In the genomic region with DNA sequence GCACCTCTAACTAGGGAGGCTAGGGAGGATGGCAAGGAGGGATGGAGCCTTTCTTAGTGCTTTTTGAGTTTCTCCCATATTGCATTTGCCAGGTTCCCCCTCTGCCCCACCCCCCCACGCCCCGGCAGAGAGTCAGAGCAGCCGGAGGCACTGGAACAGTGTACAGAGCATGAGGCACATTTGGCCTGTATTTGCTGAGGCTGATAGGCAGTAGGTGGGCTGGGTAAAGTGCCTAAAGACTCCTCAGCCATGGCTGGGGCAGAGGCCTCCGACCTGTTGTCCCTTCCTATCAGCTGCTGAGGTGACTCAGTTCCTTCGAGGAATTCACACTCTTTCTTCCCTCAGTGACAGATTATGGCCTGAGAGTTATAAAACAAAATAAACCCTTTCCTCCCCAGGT, we compare ENCODE assay signal across 20 mouse cellular contexts. TPM values are rescaled to one million over a fixed set of nuclear protein-coding genes. Genes with fewer than 3 reads are reported as not detected.
"Had no signal": no experiment of that assay in that cellular context is flagged by ENCODE, and none has a peak within 500 bp of the region (broad histone marks: within the 10 kb centered on the region; RNA-seq: fewer than 3 reads in every experiment).

No protein-coding gene starts in this region.

- H3K27me3 ChIP-seq: liver, embryonic 13.5 days; liver, embryonic 15.5 days; lung, embryonic 15.5 days; midbrain, embryonic 13.5 days; midbrain, embryonic 15.5 days; neural tube, embryonic 12.5 days had no signal

- H3K4me3 ChIP-seq: liver, embryonic 13.5 days; liver, embryonic 15.5 days; lung, embryonic 15.5 days; megakaryocyte, embryonic 14.5 days; midbrain, embryonic 13.5 days; midbrain, embryonic 15.5 days; neural tube, embryonic 12.5 days had no signal

- H3K27ac ChIP-seq: liver, embryonic 13.5 days; liver, embryonic 15.5 days; lung, embryonic 15.5 days; macrophage; midbrain, embryonic 13.5 days; midbrain, embryonic 15.5 days; neural tube, embryonic 12.5 days had no signal

- H3K4me2 ChIP-seq: liver, embryonic 13.5 days; liver, embryonic 15.5 days; lung, embryonic 15.5 days; midbrain, embryonic 11.5 days; midbrain, embryonic 13.5 days; midbrain, embryonic 15.5 days; neural tube, embryonic 12.5 days had no signal

- H3K9ac ChIP-seq: liver, embryonic 13.5 days; liver, embryonic 15.5 days; liver, postnatal 0 days; lung, embryonic 15.5 days; midbrain, embryonic 13.5 days; midbrain, embryonic 15.5 days; neural tube, embryonic 12.5 days had no signal

- ATAC-seq: liver, postnatal 0 days; lung, postnatal 0 days; midbrain, embryonic 13.5 days; midbrain, embryonic 15.5 days had no signal

- DNase-seq: liver, embryonic 13.5 days; liver, postnatal 0 days; lung, adult 2 months; lung, postnatal 14 days; lung, postnatal 36 days; right cerebral cortex, postnatal 14 days; right cerebral cortex, postnatal 4 days; spleen, adult 18-20 months; thymus, adult 2 months; thymus, postnatal 25 days; thymus, postnatal 4 days had no signal

- H3K9me3 ChIP-seq: liver, embryonic 13.5 days; liver, embryonic 15.5 days; lung, embryonic 15.5 days; midbrain, embryonic 13.5 days; midbrain, embryonic 15.5 days; neural tube, embryonic 12.5 days had no signal

- H3K4me1 ChIP-seq: lung, embryonic 15.5 days; midbrain, embryonic 13.5 days; midbrain, embryonic 15.5 days; neural tube, embryonic 12.5 days had no signal

- H3K36me3 ChIP-seq: liver, embryonic 13.5 days; liver, embryonic 15.5 days; lung, embryonic 15.5 days; midbrain, embryonic 13.5 days; midbrain, embryonic 15.5 days; neural tube, embryonic 12.5 days had no signal

RNA-seq across cellular contexts. Expression of gene Galnt15, which starts 13.3 kb away (rescaled TPM):
- polyA plus RNA-seq: liver, embryonic 13.5 days; liver, embryonic 15.5 days; macrophage had no signal
